Mouse (Mus musculus): ENCODE data around the gene Plch2. TPM values are rescaled to one million over a fixed set of nuclear protein-coding genes. Genes with fewer than 3 reads are reported as not detected.

Gene Plch2
- 29.6 and 42.7 TPM in 2 replicates for polyA plus RNA-seq (2012; rRNA removed; ENCODE audit: low replicate concordance)

DNA sequence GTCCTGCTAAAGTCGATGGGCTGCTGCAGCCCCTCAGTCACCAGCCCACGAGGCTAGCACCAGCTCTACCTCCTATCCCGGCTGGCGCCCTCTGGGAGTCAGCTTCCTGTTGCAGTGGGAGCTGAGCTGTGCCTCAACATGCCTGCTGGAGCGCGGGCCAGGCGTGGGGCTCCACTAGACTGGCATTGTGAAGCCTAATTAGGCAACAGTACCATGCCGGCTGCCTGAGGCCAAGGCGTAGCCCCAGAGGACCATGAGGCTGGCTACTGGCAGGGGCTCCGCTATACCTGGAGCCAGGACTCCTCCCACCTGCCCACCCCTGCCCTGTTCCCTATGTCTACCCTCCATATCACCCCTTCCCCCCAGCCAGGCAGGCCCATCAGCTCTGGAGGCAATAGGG, at the start of gene Plch2:
Gene Plch2, minus strand, starts transcription at position 61 of the 400 bp plus-strand sequence.

DNA sequence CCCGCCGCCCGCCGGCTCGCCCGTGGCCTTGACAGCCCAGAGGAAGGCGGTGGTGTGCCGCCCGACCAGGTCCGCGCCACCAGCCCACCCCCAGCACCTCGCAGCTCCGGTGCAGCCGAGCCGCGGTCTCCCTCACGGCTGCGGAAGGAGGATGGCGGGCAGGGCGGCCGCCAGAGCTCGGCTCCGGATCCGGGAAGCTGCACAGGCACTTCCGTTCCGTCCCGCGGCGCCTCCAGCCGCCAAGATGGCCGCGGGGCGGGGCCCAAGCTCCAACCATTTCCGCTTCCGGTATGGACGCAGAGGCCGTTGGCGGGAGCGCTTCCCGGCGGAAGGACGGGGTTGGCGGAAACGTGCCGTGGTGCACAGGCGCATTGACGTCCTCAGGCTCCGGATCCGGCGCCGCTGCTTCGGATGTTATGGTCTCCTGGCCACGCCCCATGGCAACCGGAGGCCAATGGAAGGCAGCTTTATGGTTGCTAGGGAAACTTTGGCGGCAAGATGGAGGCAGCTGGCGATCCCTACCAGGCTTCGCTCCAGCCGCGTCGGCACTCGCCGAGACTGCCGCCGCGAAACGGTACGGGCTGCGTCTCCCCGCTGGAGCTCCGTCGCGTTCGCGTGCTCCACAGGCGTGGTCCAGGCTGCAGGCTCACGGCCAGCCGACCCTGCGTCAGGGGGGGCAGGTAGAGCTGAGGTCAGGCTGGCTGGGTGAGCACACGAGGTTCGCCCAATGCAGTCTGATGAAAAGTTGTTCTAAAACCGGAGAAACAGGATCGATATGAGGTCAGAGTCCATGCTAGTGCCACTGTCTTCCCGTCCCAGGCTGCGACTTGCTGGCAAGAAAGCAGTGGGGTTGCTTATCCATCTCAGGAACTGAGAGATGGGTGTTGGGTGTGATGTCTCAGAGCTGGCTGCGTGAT, 29.8 kb upstream of the Plch2 start, which contains the start of the genes Rer1 and Morn1:
Gene Rer1, minus strand, starts transcription at position 275 of the 917 bp plus-strand sequence.
Gene Morn1, plus strand, starts transcription at position 470 of the 917 bp plus-strand sequence.

DNA sequence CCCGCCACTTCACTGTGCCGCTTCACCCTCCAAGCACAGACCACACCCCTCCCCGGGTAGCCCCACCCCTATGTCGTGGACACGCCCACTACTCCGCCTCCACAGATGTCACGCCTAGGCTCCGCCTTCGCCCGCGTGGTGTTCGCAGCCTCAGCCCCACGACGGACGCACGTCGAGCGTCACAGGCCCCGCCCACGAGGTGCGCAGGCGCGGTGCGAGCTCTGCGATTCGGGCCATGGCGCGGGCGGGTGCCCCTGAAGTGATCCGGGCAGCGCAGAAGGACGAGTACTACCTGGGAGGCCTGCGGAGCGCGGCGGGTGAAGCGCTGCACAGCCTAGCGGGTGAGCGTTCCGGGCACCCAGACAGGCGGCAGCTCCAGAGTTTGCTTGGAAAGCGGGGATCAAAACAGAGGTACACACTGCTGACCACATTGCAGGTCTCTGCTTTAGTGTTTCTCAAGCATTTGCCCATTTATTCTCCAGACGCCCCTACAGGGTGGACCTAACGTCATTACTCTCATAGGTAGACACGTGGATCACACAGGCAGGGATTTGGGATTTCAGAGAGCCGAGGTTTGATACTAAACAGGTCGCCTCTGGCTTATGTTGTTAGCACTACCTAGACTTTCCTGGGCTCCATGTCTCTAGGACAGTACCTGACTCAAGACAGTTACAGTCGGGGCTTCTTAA, 10.4 kb upstream of the Plch2 start, which contains the start of gene Pex10:
Gene Pex10, plus strand, starts transcription at position 183 of the 689 bp plus-strand sequence.

DNA sequence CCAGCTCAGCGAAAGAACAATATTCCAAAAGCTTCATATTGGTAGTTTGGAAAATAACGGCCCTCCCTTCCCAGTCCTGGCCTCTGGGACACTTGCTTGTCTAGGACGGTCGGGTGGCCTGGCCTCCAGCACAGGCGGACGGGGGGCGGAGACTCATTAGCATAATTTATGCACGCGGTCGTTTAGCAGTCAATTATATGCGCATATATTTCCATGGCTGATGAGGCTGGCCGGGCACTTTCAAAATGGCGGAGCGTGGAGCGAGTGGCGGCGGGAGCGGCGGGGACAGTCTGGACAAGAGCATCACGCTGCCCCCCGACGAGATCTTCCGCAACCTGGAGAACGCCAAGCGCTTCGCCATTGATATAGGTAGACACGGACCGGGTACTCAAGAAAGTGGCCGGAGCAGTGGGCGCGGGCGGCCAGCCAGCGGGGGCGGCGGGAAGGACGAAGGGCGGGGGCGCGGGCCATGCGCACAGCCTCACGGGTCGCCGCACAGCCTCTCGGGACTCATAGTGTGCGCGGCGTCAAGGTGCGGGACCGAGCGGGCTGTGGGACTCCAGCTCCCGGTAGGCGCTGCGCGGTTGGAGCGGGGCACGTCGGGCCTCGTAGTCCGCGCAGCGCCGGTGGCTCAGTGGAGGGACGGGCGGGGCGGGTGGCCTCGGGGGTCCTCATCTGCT, 92.5 kb downstream of the Plch2 start, which contains the start of gene Pank4:
Gene Pank4, plus strand, starts transcription at position 223 of the 680 bp plus-strand sequence.

DNA sequence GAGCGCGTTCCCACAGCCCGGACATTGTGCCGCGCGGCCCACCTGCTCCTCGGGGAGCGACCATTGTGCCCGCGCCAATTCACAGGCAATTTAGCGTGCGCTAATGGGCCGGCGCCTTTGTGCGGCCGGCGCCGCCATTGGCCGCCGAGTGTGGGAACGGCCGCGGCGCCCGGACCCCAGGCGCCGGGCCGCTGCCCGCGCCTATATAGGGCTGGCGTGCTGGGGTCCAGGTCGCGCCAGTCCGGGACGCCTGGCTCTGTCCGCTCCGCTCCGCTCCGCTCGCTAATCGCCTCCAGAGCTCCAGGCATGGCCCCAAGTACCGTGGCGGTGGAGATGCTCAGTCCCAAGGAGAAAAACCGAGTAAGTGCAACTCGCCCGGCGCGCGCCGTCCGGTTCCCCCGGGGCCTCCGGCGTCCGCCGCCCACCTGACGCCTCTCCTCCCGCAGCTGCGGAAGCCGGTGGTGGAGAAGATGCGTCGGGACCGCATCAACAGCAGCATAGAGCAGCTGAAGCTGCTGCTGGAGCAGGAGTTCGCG, 95.8 kb downstream of the Plch2 start, which contains the start of gene Hes5:
Gene Hes5, plus strand, starts transcription at position 234 of the 536 bp plus-strand sequence.

Other genes starting within 250 kb of the Plch2 start
- gene Ttc34, start 219.3 kb downstream of the Plch2 start, polyA plus RNA-seq (2012; rRNA removed; ENCODE audit: low replicate concordance): 0.10 and 0.19 TPM in 2 replicates
- gene Mmel1, start 187.2 kb downstream of the Plch2 start, polyA plus RNA-seq (2012; rRNA removed; ENCODE audit: low replicate concordance): 0.03 and 0.16 TPM in 2 replicates
- 33.2 and 72.1 TPM in 2 replicates for gene Fam213b, start 157.6 kb downstream of the Plch2 start, polyA plus RNA-seq (2012; rRNA removed; ENCODE audit: low replicate concordance)
- 89.7 and 96.2 TPM in 2 replicates for gene Tnfrsf14, start 128.2 kb downstream of the Plch2 start, polyA plus RNA-seq (2012; rRNA removed; ENCODE audit: low replicate concordance)
- 0.39 and 3.2 TPM in 2 replicates for gene Hes5, start 95.9 kb downstream of the Plch2 start, polyA plus RNA-seq (2012; rRNA removed; ENCODE audit: low replicate concordance)
- 51.6 and 61.2 TPM in 2 replicates for gene Pank4, start 92.7 kb downstream of the Plch2 start, polyA plus RNA-seq (2012; rRNA removed; ENCODE audit: low replicate concordance)
- gene Pex10, start 10.2 kb upstream of the Plch2 start, polyA plus RNA-seq (2012; rRNA removed; ENCODE audit: low replicate concordance): 23.7 and 33.2 TPM in 2 replicates
- gene Rer1, start 29.6 kb upstream of the Plch2 start, polyA plus RNA-seq (2012; rRNA removed; ENCODE audit: low replicate concordance): 76.3 and 93.6 TPM in 2 replicates
- gene Morn1, start 29.8 kb upstream of the Plch2 start, polyA plus RNA-seq (2012; rRNA removed; ENCODE audit: low replicate concordance): 7.3 and 8.8 TPM in 2 replicates
- 60.1 and 102 TPM in 2 replicates for gene Ski, start 165.8 kb upstream of the Plch2 start, polyA plus RNA-seq (2012; rRNA removed; ENCODE audit: low replicate concordance)
- gene Faap20, start 193.0 kb upstream of the Plch2 start, polyA plus RNA-seq (2012; rRNA removed; ENCODE audit: low replicate concordance): 91.2 and 93.4 TPM in 2 replicates